10 mouse cellular contexts compared by ENCODE assay signal in the genomic region with DNA sequence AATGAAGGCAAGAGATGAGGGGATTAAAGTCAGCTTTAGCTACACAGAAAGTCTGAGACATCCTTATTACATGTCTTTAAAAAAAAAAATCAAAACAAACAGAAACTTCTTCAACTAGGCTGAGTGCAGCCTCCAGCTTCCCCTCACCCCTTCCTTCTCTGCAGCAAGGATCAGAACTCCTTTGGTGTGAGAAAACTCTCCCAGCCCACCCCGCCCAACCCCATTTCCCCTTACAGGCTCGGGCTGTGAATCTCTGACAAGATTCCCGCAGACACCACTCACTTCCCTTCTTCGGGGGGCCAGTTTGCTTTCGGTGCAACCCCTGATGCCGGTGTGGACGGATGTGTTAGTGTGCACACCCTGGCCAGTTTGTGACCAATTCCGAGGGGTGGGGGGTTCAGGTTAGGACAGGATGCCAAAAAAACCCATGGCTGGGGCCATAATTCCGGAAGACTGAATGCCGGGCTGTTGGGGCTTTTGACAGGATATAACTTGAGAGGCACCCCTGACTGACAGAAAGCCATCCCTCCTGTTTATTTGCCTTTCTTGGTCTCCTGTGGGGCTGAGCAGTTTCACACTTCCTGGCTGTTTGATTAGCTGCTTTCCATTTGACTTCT. TPM values are rescaled to one million over a fixed set of nuclear protein-coding genes. Genes with fewer than 3 reads are reported as not detected.
A peak's percentile ranks its signal among the peaks of the same experiment; 100 is the strongest.
DNase-seq lines count a peak whose midpoint lies in the region; ATAC-seq lines count a peak whose summit lies in the region.
"Had no signal": no experiment of that assay in that cellular context is flagged by ENCODE, and none has a peak within 500 bp of the region (broad histone marks: within the 10 kb centered on the region; RNA-seq: fewer than 3 reads in every experiment).

No protein-coding gene starts in this region.

- no peak for DNase-seq in heart, postnatal 36 days
- DNase-seq in B cell, adult 2 months = peak; percentile 26 to 32
- DNase-seq in embryonic facial prominence, embryonic 10.5 days (ENCODE audit: low spot score) = no peak
- DNase-seq in liver, embryonic 13.5 days = no peak
- DNase-seq in gastrocnemius, postnatal 36 days = no peak
- no peak for DNase-seq in spleen, postnatal 10 days (ENCODE audit: low spot score in 2 of 2)
- DNase-seq: gastrocnemius, postnatal 14 days had no signal

- H3K4me3 ChIP-seq in heart, embryonic 14.5 days (ENCODE audit: control insufficient read depth in 1 of 2, insufficient read depth in 1 of 2, low read depth in 1 of 2, low read length in 2 of 2) = peak overlapping the region; percentile 27 to 36; a peak in 3 of 4 replicates
- 0 out of 2 replicates have a peak overlapping the region, but pooled peaks have one; percentile 4 for H3K4me3 ChIP-seq in embryonic facial prominence, embryonic 10.5 days
- H3K4me3 ChIP-seq in liver, embryonic 13.5 days (replicated peaks) = no peak overlapping the region

- H3K27me3 ChIP-seq in heart, embryonic 14.5 days (ENCODE audit: control insufficient read depth, insufficient read depth, low read length) = no peaks in the 10 kb centered on the region
- no peaks in the 10 kb centered on the region for H3K27me3 ChIP-seq in embryonic facial prominence, embryonic 10.5 days (replicated peaks; ENCODE audit: low read depth, poor library complexity, severe bottlenecking)
- no peaks in the 10 kb centered on the region for H3K27me3 ChIP-seq in liver, embryonic 13.5 days

- H3K27ac ChIP-seq in heart, embryonic 14.5 days (replicated peaks in 1 of 2; ENCODE audit: control insufficient read depth in 1 of 2, insufficient read depth in 1 of 2, low read depth in 2 of 2, low read length in 2 of 2) = peak overlapping the region; percentile 28 to 34; a peak in 1 of 4 replicates
- H3K27ac ChIP-seq in embryonic facial prominence, embryonic 10.5 days (replicated peaks) = no peak overlapping the region
- H3K27ac ChIP-seq in liver, embryonic 13.5 days = no peak overlapping the region

- no peak for ATAC-seq in heart, embryonic 14.5 days (ENCODE audit: insufficient number of reproducible peaks, insufficient read depth, low FRiP score, low read depth)
- ATAC-seq in liver, embryonic 13.5 days (ENCODE audit: low read depth) = no peak
- no peak for ATAC-seq in megakaryocyte-erythroid progenitor cell, adult 5-6 weeks (replicated peaks; ENCODE audit: low FRiP score, low TSS enrichment, poor library complexity, severe bottlenecking)

- H3K4me1 ChIP-seq in heart, embryonic 14.5 days (ENCODE audit: control insufficient read depth in 2 of 2, insufficient read depth in 2 of 2, low read length in 2 of 2) = peaks cover 9 to 16% of the 10 kb centered on the region in 2 experiments; a peak in 3 of 4 replicates
- H3K4me1 ChIP-seq in embryonic facial prominence, embryonic 10.5 days = no peaks in the 10 kb centered on the region
- no peaks in the 10 kb centered on the region; the same call in 1 of the 2 replicates for H3K4me1 ChIP-seq in liver, embryonic 13.5 days (replicated peaks)

- H3K36me3 ChIP-seq in heart, embryonic 14.5 days (ENCODE audit: control insufficient read depth, insufficient read depth, low read length) = no peaks in the 10 kb centered on the region
- no peaks in the 10 kb centered on the region for H3K36me3 ChIP-seq in embryonic facial prominence, embryonic 10.5 days (replicated peaks)
- H3K36me3 ChIP-seq in liver, embryonic 13.5 days = no peaks in the 10 kb centered on the region

- H3K9me3 ChIP-seq in heart, embryonic 14.5 days (ENCODE audit: control insufficient read depth, low read length) = no peaks in the 10 kb centered on the region
- H3K9me3 ChIP-seq in embryonic facial prominence, embryonic 10.5 days = no peaks in the 10 kb centered on the region
- H3K9me3 ChIP-seq in liver, embryonic 13.5 days (replicated peaks) = no peaks in the 10 kb centered on the region

- intact Hi-C loops in heart, postnatal 36 days (cut with DNase I) = no loop called here
- intact Hi-C loops in gastrocnemius, postnatal 36 days (cut with DNase I) = no loop called here

- H3K9ac ChIP-seq in heart, embryonic 14.5 days (ENCODE audit: low read length) = peak overlapping the region; percentile 13; the same call in 1 of the 2 replicates
- no peak overlapping the region for H3K9ac ChIP-seq in liver, embryonic 13.5 days

- peak overlapping the region; percentile 56 for H3K4me2 ChIP-seq in heart, embryonic 14.5 days (ENCODE audit: low read length)
- peak overlapping the region; percentile 43 for H3K4me2 ChIP-seq in liver, embryonic 13.5 days

- 8% methylated on average over 10 of the region's 10 CpGs for WGBS in heart, embryonic 14.5 days
- 54% methylated on average over 10 of the region's 10 CpGs for WGBS in embryonic facial prominence, embryonic 10.5 days
- WGBS in liver, embryonic 13.5 days (ENCODE audit: insufficient replicate concordance) = 3% methylated on average over 10 of the region's 10 CpGs

RNA-seq across cellular contexts. Expression of a gene that starts 18.2 kb away (rescaled TPM):
- not detected in 2 replicates for polyA plus RNA-seq in heart, embryonic 14.5 days (2014; fragmentation: Nextera tagmentation; extraction: Ambion mirVana)
- total RNA-seq in heart, postnatal 36 days (2021) = not detected
- polyA plus RNA-seq in embryonic facial prominence, embryonic 10.5 days (2016; fragmentation: Nextera tagmentation; extraction: Ambion mirVana) = 0.19 TPM in 1 of 2 replicates, not detected in the other
- not detected in 2 replicates for polyA plus RNA-seq in liver, embryonic 13.5 days (2015; fragmentation: Nextera tagmentation; extraction: Ambion mirVana)
- not detected in 2 replicates for total RNA-seq in megakaryocyte-erythroid progenitor cell, adult 5-6 weeks (2014; fragmentation: Nextera tagmentation)
- not detected in 2 replicates for total RNA-seq in megakaryocyte-erythroid progenitor cell, adult 5-6 weeks (2017)
- not detected for total RNA-seq in gastrocnemius, postnatal 36 days (2021)
- total RNA-seq: gastrocnemius, postnatal 14 days had no signal

RNA-seq across cellular contexts. Expression of a gene that starts 18.4 kb away (rescaled TPM):
- not detected in 2 replicates for polyA plus RNA-seq in heart, embryonic 14.5 days (2014; fragmentation: Nextera tagmentation; extraction: Ambion mirVana)
- not detected for total RNA-seq in heart, postnatal 36 days (2021)
- not detected in 2 replicates for polyA plus RNA-seq in embryonic facial prominence, embryonic 10.5 days (2016; fragmentation: Nextera tagmentation; extraction: Ambion mirVana)
- not detected in 2 replicates for polyA plus RNA-seq in liver, embryonic 13.5 days (2015; fragmentation: Nextera tagmentation; extraction: Ambion mirVana)
- total RNA-seq in megakaryocyte-erythroid progenitor cell, adult 5-6 weeks (2014; fragmentation: Nextera tagmentation) = not detected in 2 replicates
- not detected in 2 replicates for total RNA-seq in megakaryocyte-erythroid progenitor cell, adult 5-6 weeks (2017)
- not detected for total RNA-seq in gastrocnemius, postnatal 36 days (2021)
- total RNA-seq: gastrocnemius, postnatal 14 days; left cerebral cortex, postnatal 10 days had no signal

RNA-seq across cellular contexts. Expression of a gene that starts 39.4 kb away (rescaled TPM):
- polyA plus RNA-seq in heart, embryonic 14.5 days (2014; fragmentation: Nextera tagmentation; extraction: Ambion mirVana) = 0.40 and 0.41 TPM in 2 replicates
- not detected for total RNA-seq in heart, postnatal 36 days (2021)
- polyA plus RNA-seq in embryonic facial prominence, embryonic 10.5 days (2016; fragmentation: Nextera tagmentation; extraction: Ambion mirVana) = 1.5 and 2.0 TPM in 2 replicates
- polyA plus RNA-seq in liver, embryonic 13.5 days (2015; fragmentation: Nextera tagmentation; extraction: Ambion mirVana) = 0.07 TPM in 2 replicates
- 0.94 TPM in 1 of 2 replicates, not detected in the other for total RNA-seq in megakaryocyte-erythroid progenitor cell, adult 5-6 weeks (2014; fragmentation: Nextera tagmentation)
- total RNA-seq in megakaryocyte-erythroid progenitor cell, adult 5-6 weeks (2017) = 0.30 and 0.38 TPM in 2 replicates
- total RNA-seq in gastrocnemius, postnatal 36 days (2021) = not detected
- total RNA-seq: gastrocnemius, postnatal 14 days had no signal

RNA-seq across cellular contexts. Expression of a gene that starts 53.1 kb away (rescaled TPM):
- 100 and 104 TPM in 2 replicates for polyA plus RNA-seq in heart, embryonic 14.5 days (2014; fragmentation: Nextera tagmentation; extraction: Ambion mirVana)
- total RNA-seq in heart, postnatal 36 days (2021) = 10 to 100 TPM; 63.0 to 67.5 TPM
- polyA plus RNA-seq in embryonic facial prominence, embryonic 10.5 days (2016; fragmentation: Nextera tagmentation; extraction: Ambion mirVana) = 125 and 134 TPM in 2 replicates
- 67.3 and 74.4 TPM in 2 replicates for polyA plus RNA-seq in liver, embryonic 13.5 days (2015; fragmentation: Nextera tagmentation; extraction: Ambion mirVana)
- total RNA-seq in megakaryocyte-erythroid progenitor cell, adult 5-6 weeks (2014; fragmentation: Nextera tagmentation) = 70.4 and 76.8 TPM in 2 replicates
- total RNA-seq in megakaryocyte-erythroid progenitor cell, adult 5-6 weeks (2017) = 49.8 and 71.1 TPM in 2 replicates
- 10 to 100 TPM; 36.1 to 39.0 TPM for total RNA-seq in gastrocnemius, postnatal 36 days (2021)

RNA-seq across cellular contexts. Expression of a gene that starts 54.4 kb away (rescaled TPM):
- polyA plus RNA-seq in heart, embryonic 14.5 days (2014; fragmentation: Nextera tagmentation; extraction: Ambion mirVana) = 0.31 and 0.57 TPM in 2 replicates
- not detected for total RNA-seq in heart, postnatal 36 days (2021)
- 0.24 and 0.35 TPM in 2 replicates for polyA plus RNA-seq in embryonic facial prominence, embryonic 10.5 days (2016; fragmentation: Nextera tagmentation; extraction: Ambion mirVana)
- 0.18 and 0.21 TPM in 2 replicates for polyA plus RNA-seq in liver, embryonic 13.5 days (2015; fragmentation: Nextera tagmentation; extraction: Ambion mirVana)
- total RNA-seq in megakaryocyte-erythroid progenitor cell, adult 5-6 weeks (2014; fragmentation: Nextera tagmentation) = 4.2 TPM in 1 of 2 replicates, not detected in the other
- total RNA-seq in megakaryocyte-erythroid progenitor cell, adult 5-6 weeks (2017) = 0.23 TPM in 1 of 2 replicates, not detected in the other
- total RNA-seq in gastrocnemius, postnatal 36 days (2021) = not detected

Comparison
In these comparisons a context has a peak if more than half of its experiments do, and no peak if none do; other contexts are left out.
1. H3K27ac ChIP-seq: peak in heart, embryonic 14.5 days (2 of 2); none in embryonic facial prominence, embryonic 10.5 days (single experiment) and liver, embryonic 13.5 days (single experiment).
2. DNase-seq: peak in B cell, adult 2 months (2 of 2); none in heart, postnatal 36 days (0 of 2), embryonic facial prominence, embryonic 10.5 days (single experiment), liver, embryonic 13.5 days (single experiment), gastrocnemius, postnatal 36 days (0 of 2) and spleen, postnatal 10 days (0 of 2).